Mouse (Mus musculus): ENCODE data around the gene Sapcd2.

- TF ChIP-seq CTCF (conservative IDR thresholded peaks at IDR 0.05; ENCODE audit: insufficient read depth, insufficient read length, low read depth, low read length) (no peak), POLR2A (IDR thresholded peaks at IDR 0.05; ENCODE audit: low read depth, low read length) (no peak)
These were observed 40.7 kb upstream of the Sapcd2 start for GRCm38 (mm10) chr2:25331470-25331869.

Data from kidney, adult 2 months (tissue).